Mouse (Mus musculus): ENCODE measurements around the gene Htra1.

DNA sequence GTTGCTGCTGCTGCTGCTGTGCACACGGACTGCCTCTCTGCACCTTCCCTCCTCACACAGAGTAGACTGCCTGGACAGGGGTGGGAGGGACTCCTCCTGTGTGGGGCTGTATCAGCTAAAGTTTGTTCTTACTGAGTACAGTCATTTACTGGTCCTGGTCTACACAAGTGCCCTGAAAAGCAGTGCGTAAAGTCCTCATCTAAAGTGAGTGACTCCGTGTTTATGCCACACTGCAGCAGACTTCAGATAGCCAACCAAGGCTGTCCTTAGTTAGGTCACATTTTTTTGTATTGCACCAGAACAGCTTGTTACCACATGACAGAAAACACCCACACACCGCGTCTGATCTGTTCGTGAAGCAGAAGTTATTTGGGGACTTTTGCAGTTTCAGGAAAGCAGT lies 42.9 kb upstream of the Htra1 start:
- no peak for TF ChIP-seq CTCF (IDR thresholded peaks at IDR 0.05; ENCODE audit: extremely low read depth, insufficient read depth, low read length)
- no peak for TF ChIP-seq POLR2A (IDR thresholded peaks at IDR 0.05; ENCODE audit: extremely low read depth, insufficient read depth, low read length)
